Mouse (Mus musculus) liver, embryonic 12.5 days (tissue): ENCODE measurements around the gene Appl1. TPM values are rescaled to one million over a fixed set of nuclear protein-coding genes. Genes with fewer than 3 reads are reported as not detected.

Experiments
- ATAC-seq: fragments of 200-750 bp; cut with Nextera tagmentation; 2 replicates; pipeline ENCODE4 v1.8.0; 2017; ENCODE audit warnings: moderate number of reproducible peaks, mild to moderate bottlenecking, moderate library complexity
- H3K27ac ChIP-seq: fragments of 300-500 bp; sonication (generic); 2 replicates; pipeline ENCODE4 v1.5.1; 2016; ENCODE audit warnings: mild to moderate bottlenecking
- H3K27me3 ChIP-seq: fragments of 300-500 bp; sonication (generic); replicated peaks from 2 replicates; pipeline ENCODE4 v1.6.1; 2016; ENCODE audit warnings: mild to moderate bottlenecking, moderate library complexity
- H3K36me3 ChIP-seq: fragments of 300-500 bp; sonication (generic); 2 replicates; pipeline ENCODE4 v1.6.1; 2016; ENCODE audit warnings: mild to moderate bottlenecking, moderate library complexity
- H3K4me1 ChIP-seq: fragments of 300-500 bp; sonication (generic); 2 replicates; pipeline ENCODE4 v1.6.1; 2016
- H3K4me2 ChIP-seq: fragments of 300-500 bp; sonication (generic); 2 replicates; pipeline ENCODE4 v1.6.1; 2016; ENCODE audit warnings: mild to moderate bottlenecking, moderate library complexity
- H3K4me3 ChIP-seq: fragments of 300-500 bp; sonication (generic); 2 replicates; pipeline ENCODE4 v1.5.1; 2016; ENCODE audit warnings: mild to moderate bottlenecking, moderate library complexity
- H3K9ac ChIP-seq: fragments of 300-500 bp; sonication (generic); 2 replicates; pipeline ENCODE4 v1.6.1; 2016; ENCODE audit warnings: mild to moderate bottlenecking, moderate library complexity
- H3K9me3 ChIP-seq: fragments of 300-500 bp; sonication (generic); replicated peaks from 2 replicates; pipeline ENCODE4 v1.6.1; 2016; ENCODE audit warnings: mild to moderate bottlenecking, moderate library complexity
- WGBS: fragments of 180-500 bp; shearing (Covaris S2); methylation state at CpG from one replicate; pipeline ENCODE4 v1.1.7; 2016; ENCODE audit not compliant: insufficient replicate concordance; 5-methylcytosine and 5-hydroxymethylcytosine counted together
- polyA plus RNA-seq: library from polyadenylated mRNA; unstranded; fragments of >200 nt; fragmentation: Nextera tagmentation; extraction: Ambion mirVana; gene quantifications from 2 replicates; pipeline ENCODE4 v1.2.1, GENCODE M21; 2016

Gene Appl1
- polyA plus RNA-seq, 1 experiment from 2014 or later = 10.0 TPM

DNA sequence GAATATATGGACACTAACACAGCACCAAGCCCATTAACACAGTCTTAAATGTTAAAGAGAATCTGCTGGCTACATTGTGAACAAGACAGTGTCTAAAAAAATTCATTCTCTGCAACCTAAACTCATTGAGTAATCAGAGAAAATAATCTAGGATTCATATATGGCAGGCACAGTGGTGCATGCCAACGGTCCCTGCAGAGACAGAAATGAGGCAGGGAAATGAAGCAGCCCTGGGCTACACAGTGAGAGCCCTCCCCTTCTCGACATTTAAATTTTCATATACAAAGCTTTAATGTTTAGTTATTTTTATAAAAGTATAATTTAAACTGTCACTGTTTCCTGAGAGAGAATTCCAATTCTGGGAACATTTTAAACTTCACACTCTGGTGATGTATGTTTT lies 71.5 kb downstream of the Appl1 start:
- Histone ChIP-seq H3K27ac (no peak overlapping the region), H3K27me3 (no peaks in the 10 kb centered on the region), H3K4me2 (no peak overlapping the region), H3K9ac (no peak overlapping the region), H3K9me3 (no peaks in the 10 kb centered on the region), H3K4me3 (no peak overlapping the region), H3K4me1 (no peaks in the 10 kb centered on the region), H3K36me3 (no peaks in the 10 kb centered on the region)
- ATAC-seq = no peak
- 69% methylated on average over 2 of the region's 2 CpGs for WGBS

DNA sequence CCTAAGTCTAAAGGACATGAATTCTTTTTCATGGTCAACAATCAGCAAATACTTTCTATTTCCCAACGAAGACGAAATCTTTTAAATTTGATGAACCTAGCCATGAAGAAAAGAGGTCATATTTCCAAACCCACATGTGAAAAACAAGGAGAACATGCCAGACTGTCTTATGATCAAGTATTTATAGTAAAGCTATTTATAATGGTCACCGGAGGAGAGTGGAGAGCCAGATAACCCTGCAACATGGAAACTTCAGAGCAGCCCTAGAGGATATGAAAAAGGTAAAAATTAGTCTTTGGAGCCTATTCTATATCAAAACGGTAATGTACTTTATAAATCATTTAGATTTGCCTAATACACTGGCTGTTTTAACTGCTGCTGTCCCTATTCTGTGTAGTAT lies 76.6 kb downstream of the Appl1 start, which contains the start of gene Asb14:
Gene Asb14, plus strand, starts transcription at position 166 of the 400 bp plus-strand sequence.
- Histone ChIP-seq H3K4me2 (no peak within 1 kb of the TSS), H3K9me3 (no peaks in the 10 kb centered on the region), H3K27me3 (no peaks in the 10 kb centered on the region), H3K36me3 (no peaks in the 10 kb centered on the region), H3K9ac (no peak within 1 kb of the TSS), H3K4me3 (no peak within 1 kb of the TSS), H3K4me1 (peaks cover 6% of the 10 kb centered on the region; the same call in 1 of the 2 replicates), H3K27ac (no peak within 1 kb of the TSS)
- ATAC-seq = no peak
- WGBS = 69% methylated on average over 4 of the region's 4 CpGs

DNA sequence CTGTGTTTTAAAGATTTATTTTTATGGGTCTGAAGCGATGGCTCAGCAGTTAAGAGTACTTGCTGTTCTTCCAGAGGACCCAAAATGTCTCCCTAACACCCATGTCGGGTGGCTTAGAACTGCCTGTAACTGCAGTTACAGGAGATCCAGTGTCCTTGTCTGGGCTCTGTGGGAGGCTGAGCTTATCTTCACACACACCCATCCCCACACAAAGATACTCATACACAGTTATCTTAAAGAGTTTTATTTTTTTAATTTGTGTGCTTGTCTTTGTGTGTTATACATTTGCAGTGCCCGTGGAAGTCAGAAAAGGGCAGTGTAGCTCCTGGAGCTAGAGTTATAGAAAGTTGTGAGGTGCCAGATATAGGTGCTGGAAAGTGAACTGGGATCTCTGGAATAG lies 80.3 kb downstream of the Appl1 start:
- Histone ChIP-seq H3K4me2 (no peak overlapping the region), H3K36me3 (no peaks in the 10 kb centered on the region), H3K9ac (no peak overlapping the region), H3K27ac (no peak overlapping the region), H3K4me3 (no peak overlapping the region), H3K9me3 (no peaks in the 10 kb centered on the region), H3K27me3 (no peaks in the 10 kb centered on the region), H3K4me1 (peaks cover 6% of the 10 kb centered on the region; the same call in 1 of the 2 replicates)
- no peak; the same call in 1 of the 2 replicates for ATAC-seq
- 51% methylated on average over 3 of the region's 3 CpGs for WGBS

DNA sequence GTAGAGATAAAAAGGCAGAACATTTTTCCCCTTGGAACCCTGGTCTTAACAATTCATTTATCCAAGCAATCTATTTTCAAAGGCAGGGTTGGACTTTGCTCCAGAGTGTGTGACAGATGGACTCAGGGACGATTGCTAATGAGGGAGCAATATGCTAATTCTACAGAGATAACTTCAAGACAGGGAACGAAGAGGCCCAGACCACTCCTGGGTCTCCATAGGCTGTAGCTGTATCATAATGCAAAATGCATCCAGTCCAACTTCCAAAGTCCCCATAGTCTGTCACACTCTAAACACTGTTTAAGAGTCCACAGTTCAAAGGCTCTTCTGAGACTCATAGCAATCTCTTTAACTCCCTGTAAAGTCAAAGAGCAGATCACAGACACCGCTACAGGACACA lies 83.8 kb downstream of the Appl1 start:
- 58% methylated on average over 3 of the region's 3 CpGs for WGBS
- no peak for ATAC-seq
- Histone ChIP-seq H3K27me3 (no peaks in the 10 kb centered on the region), H3K27ac (no peak overlapping the region), H3K9ac (no peak overlapping the region), H3K4me2 (no peak overlapping the region), H3K36me3 (no peaks in the 10 kb centered on the region), H3K4me1 (peaks cover 6% of the 10 kb centered on the region; the same call in 1 of the 2 replicates), H3K9me3 (no peaks in the 10 kb centered on the region), H3K4me3 (no peak overlapping the region)

DNA sequence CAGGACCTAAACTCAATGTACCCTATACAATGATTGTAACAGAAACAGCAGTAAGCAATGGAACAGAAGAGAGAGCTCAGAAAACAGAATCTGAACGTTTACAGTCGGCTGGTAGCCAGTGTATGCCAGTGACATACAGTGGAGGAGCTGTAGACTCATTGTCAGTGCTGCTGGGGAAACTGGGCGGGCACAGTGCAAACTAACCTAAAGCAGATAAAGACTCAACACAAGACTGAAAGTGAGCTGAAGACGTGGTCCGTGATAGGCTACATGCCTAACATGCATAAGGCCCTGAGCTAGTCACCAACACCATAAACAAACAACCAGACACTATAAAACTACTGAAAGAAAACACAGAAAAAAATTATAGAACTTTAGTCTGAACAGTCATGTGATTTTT lies 89.3 kb downstream of the Appl1 start:
- no peak overlapping the region for H3K4me3 ChIP-seq
- no peaks in the 10 kb centered on the region for H3K36me3 ChIP-seq
- H3K27ac ChIP-seq = no peak overlapping the region
- no peaks in the 10 kb centered on the region for H3K9me3 ChIP-seq
- no peak for ATAC-seq
- no peak overlapping the region for H3K9ac ChIP-seq
- H3K4me2 ChIP-seq = no peak overlapping the region
- H3K27me3 ChIP-seq = no peaks in the 10 kb centered on the region
- 44% methylated on average over 5 of the region's 5 CpGs for WGBS
- no peaks in the 10 kb centered on the region; the same call in 1 of the 2 replicates for H3K4me1 ChIP-seq

DNA sequence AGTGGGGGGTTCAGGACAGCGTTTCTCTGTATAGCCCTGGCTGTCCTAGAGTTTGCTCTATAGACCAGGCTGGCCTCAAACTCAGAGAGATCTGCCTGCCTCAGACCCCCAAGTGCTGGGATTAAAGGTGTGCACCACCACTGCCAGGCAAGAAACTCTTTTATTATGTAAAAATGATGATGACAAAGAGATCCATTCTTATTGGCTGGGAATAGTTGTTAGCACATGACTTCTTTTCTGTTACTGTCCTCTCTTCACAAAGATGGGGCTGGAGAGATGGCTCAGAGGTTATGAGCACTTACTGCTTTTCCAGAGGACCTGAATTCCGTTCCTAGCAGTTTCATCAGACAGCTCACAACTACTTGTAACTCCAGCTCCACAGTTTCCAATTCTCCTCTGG lies 91.1 kb downstream of the Appl1 start:
- Histone ChIP-seq H3K4me3 (no peak overlapping the region), H3K27ac (no peak overlapping the region), H3K27me3 (no peaks in the 10 kb centered on the region), H3K4me1 (no peaks in the 10 kb centered on the region; the same call in 1 of the 2 replicates), H3K9ac (no peak overlapping the region), H3K4me2 (no peak overlapping the region), H3K36me3 (no peaks in the 10 kb centered on the region), H3K9me3 (no peaks in the 10 kb centered on the region)
- 55% methylated on average over 2 of the region's 2 CpGs for whole genome bisulfite sequencing
- no peak for ATAC-seq

DNA sequence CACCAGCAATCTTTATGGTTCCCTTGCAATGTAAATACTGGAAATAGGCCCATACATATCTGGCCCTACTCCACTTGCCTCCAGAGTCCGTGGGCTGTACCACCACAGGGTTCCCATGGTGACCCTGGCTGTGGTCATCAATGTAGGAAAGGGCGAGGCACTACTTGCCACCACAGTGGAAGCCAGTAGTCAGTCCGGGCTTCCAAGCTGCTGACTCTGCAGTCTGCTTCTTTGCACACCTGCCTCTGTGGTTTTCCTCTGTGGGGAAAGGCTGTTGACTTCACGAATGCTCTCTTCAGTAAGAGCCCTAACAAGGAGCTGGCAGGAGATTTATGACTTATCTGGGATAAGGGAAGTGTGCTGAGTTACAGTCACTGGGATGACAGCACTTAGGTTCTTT lies 92.3 kb downstream of the Appl1 start:
- Histone ChIP-seq H3K9me3 (no peaks in the 10 kb centered on the region), H3K4me3 (no peak overlapping the region), H3K36me3 (no peaks in the 10 kb centered on the region), H3K27ac (no peak overlapping the region), H3K9ac (no peak overlapping the region), H3K27me3 (no peaks in the 10 kb centered on the region), H3K4me2 (no peak overlapping the region), H3K4me1 (no peaks in the 10 kb centered on the region; the same call in 1 of the 2 replicates)
- 24% methylated on average over 4 of the region's 4 CpGs for WGBS
- ATAC-seq = no peak

Other genes with a start within 250 kb of the Appl1 start
- gene Asb14, start 76.7 kb downstream of the Appl1 start, polyA plus RNA-seq = not detected in 2 replicates
- gene Hesx1, start 23.2 kb upstream of the Appl1 start, polyA plus RNA-seq = 16.0 and 16.8 TPM in 2 replicates
- 0.27 and 0.32 TPM in 2 replicates for gene Il17rd, start 67.7 kb upstream of the Appl1 start, polyA plus RNA-seq
- gene Arhgef3, start 143.7 kb upstream of the Appl1 start, polyA plus RNA-seq = 5.5 and 5.6 TPM in 2 replicates